Mouse (Mus musculus): ENCODE results near the gene Xpot. TPM values are rescaled to one million over a fixed set of nuclear protein-coding genes. Genes with fewer than 3 reads are reported as not detected.

The Xpot gene
- 52.5 and 61.0 TPM in 2 replicates for polyA plus RNA-seq (2014; fragmentation: Nextera tagmentation; extraction: Ambion mirVana)

DNA sequence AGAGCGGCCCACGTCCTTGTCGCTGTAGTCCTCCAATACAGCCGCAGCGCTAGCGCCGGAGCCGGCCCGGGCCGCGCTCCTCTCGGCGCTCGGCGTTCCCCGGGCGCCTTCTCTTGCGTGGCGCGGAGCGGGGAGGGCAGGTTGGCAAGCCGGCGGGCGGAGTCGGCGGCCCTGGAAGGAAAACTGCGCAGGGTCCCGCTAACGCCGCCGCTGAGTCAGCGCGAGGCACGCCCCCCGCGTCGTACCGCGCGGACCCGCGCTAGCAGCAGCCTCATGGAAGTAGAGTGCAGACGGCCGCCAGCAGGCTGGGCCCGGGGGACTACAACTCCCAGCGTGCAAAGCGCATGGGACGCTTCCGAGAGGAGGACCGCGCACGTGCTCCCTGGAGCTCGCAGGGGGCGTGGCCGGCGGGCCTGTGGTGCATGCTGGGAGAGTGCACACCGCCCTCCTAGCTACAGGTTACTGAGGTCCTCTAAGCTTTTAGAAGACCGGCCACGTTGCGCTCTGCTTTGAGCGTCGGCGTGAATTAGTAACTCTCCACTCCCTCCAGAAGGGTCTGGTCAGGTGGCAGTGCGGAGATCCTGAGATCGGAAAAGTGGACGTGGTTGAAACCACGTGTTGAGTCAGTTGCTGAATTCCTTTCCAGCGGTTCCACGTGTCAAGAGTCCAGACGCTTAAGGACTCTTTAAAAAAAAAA is at the start of gene Xpot:
TSS of gene Xpot (minus strand) at position 147 of the 697 bp plus-strand sequence.
- WGBS = under 1% methylated on average over 69 of the region's 70 CpGs
- Histone ChIP-seq H3K27ac (ENCODE audit: low read depth, low read length) (peak within 1 kb of the TSS; percentile 72), H3K36me3 (ENCODE audit: control insufficient read depth, insufficient read depth, low read length) (no peaks in the 10 kb centered on the region), H3K4me2 (ENCODE audit: low read depth) (peak within 1 kb of the TSS; percentile 56), H3K9me3 (ENCODE audit: control insufficient read depth, low read length) (no peaks in the 10 kb centered on the region), H3K4me1 (ENCODE audit: control insufficient read depth, insufficient read depth, low read length) (no peaks in the 10 kb centered on the region), H3K4me3 (ENCODE audit: low read depth, low read length) (peak within 1 kb of the TSS; percentile 57), H3K9ac (ENCODE audit: low read length) (peak within 1 kb of the TSS; percentile 83), H3K27me3 (ENCODE audit: control insufficient read depth, insufficient read depth, low read length) (no peaks in the 10 kb centered on the region)
- peak; percentile 99 for DNase-seq (ENCODE audit: low spot score)
- ATAC-seq (ENCODE audit: insufficient read depth, low FRiP score, low TSS enrichment) = peak; percentile 100

DNA sequence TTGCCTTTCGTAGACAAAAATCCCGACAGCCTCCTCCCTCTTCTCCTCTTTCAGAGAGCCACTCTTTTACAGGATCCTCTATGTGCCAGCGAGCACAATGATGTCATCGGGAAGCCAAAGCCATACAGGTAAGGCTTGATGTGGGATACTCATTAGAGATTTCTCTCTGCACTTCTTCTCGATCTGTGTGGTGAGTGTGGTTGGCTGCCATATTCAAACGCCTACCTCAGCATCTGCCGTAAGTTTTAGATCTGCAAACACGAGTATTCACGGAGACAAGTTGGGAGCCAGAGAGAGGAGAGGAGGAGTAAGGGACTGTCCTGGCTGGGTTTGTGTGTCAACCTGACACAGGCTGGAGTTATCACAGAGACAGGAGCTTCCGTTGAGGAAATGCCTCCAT is 43.0 kb upstream of the Xpot start:
- no peak for ATAC-seq (ENCODE audit: insufficient read depth, low FRiP score, low TSS enrichment)
- H3K36me3 ChIP-seq (ENCODE audit: control insufficient read depth, insufficient read depth, low read length) = no peaks in the 10 kb centered on the region
- no peak overlapping the region for H3K4me2 ChIP-seq (ENCODE audit: low read depth)
- no peak overlapping the region for H3K9ac ChIP-seq (ENCODE audit: low read length)
- no peak overlapping the region for H3K27ac ChIP-seq (ENCODE audit: low read depth, low read length)
- no peak for DNase-seq (ENCODE audit: low spot score)
- H3K27me3 ChIP-seq (ENCODE audit: control insufficient read depth, insufficient read depth, low read length) = no peaks in the 10 kb centered on the region
- H3K9me3 ChIP-seq (ENCODE audit: control insufficient read depth, low read length) = no peaks in the 10 kb centered on the region
- 92% methylated on average over 10 of the region's 10 CpGs for WGBS
- H3K4me3 ChIP-seq (ENCODE audit: low read depth, low read length) = no peak overlapping the region
- H3K4me1 ChIP-seq (ENCODE audit: control insufficient read depth, insufficient read depth, low read length) = no peaks in the 10 kb centered on the region

- Histone ChIP-seq H3K9me3 (ENCODE audit: control insufficient read depth, low read length) (no peaks in the 10 kb centered on the region), H3K4me2 (ENCODE audit: low read depth) (no peak overlapping the region), H3K4me1 (ENCODE audit: control insufficient read depth, insufficient read depth, low read length) (no peaks in the 10 kb centered on the region), H3K27ac (ENCODE audit: low read depth, low read length) (no peak overlapping the region), H3K4me3 (ENCODE audit: low read depth, low read length) (no peak overlapping the region), H3K36me3 (ENCODE audit: control insufficient read depth, insufficient read depth, low read length) (no peaks in the 10 kb centered on the region), H3K9ac (ENCODE audit: low read length) (no peak overlapping the region), H3K27me3 (ENCODE audit: control insufficient read depth, insufficient read depth, low read length) (no peaks in the 10 kb centered on the region)
- no peak for ATAC-seq (ENCODE audit: insufficient read depth, low FRiP score, low TSS enrichment)
- no peak for DNase-seq (ENCODE audit: low spot score)
- WGBS = 79% methylated on average over 8 of the region's 8 CpGs
Measured at GRCm38 (mm10) chr10:121665631-121666145, 39.6 kb upstream of the Xpot start.

DNA sequence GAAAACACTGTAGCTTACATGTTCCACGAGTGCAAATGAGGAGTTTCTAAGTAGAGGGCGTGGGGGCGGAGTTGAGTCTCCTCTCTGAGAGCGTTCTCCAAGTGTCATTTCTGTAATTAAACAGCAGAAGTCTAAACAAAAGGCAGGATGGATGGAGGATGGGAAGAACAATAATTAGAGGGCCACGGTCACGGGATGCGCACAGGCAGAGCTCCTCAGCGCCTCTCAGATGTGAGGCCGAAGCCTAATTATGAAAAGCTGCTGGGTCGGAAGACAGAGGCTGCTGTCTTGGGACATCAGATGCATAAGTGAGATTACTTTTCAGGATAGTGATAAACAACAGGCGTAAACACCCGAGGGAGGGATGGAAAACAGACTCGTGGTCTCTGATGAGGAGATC is 37.5 kb upstream of the Xpot start:
- Histone ChIP-seq H3K4me2 (ENCODE audit: low read depth) (no peak overlapping the region), H3K4me3 (ENCODE audit: low read depth, low read length) (no peak overlapping the region), H3K27ac (ENCODE audit: low read depth, low read length) (no peak overlapping the region), H3K4me1 (ENCODE audit: control insufficient read depth, insufficient read depth, low read length) (no peaks in the 10 kb centered on the region), H3K27me3 (ENCODE audit: control insufficient read depth, insufficient read depth, low read length) (no peaks in the 10 kb centered on the region), H3K36me3 (ENCODE audit: control insufficient read depth, insufficient read depth, low read length) (no peaks in the 10 kb centered on the region), H3K9me3 (ENCODE audit: control insufficient read depth, low read length) (no peaks in the 10 kb centered on the region), H3K9ac (ENCODE audit: low read length) (no peak overlapping the region)
- WGBS = 66% methylated on average over 13 of the region's 13 CpGs
- ATAC-seq (ENCODE audit: insufficient read depth, low FRiP score, low TSS enrichment) (no peak), DNase-seq (ENCODE audit: low spot score) (no peak)

DNA sequence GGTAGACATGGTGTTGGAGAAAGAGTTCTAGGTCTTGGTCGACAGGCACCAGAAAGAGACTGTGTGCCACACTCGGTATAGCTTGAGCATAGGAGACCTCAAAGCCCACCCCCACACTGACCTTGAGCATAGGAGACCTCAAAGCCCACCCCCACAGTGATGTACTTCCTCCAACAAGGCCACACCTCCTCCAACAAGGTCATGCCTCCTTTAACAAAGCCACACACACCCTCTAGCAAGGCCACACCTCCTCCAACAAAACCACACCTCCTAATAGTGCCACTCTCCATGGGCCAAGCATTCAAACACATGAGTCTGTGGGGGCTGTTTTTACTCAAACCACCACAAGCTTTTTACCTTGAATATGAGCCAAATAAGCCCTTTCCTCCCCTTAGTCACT is 36.6 kb upstream of the Xpot start:
- DNase-seq (ENCODE audit: low spot score) (no peak), ATAC-seq (ENCODE audit: insufficient read depth, low FRiP score, low TSS enrichment) (no peak)
- H3K4me2 ChIP-seq (ENCODE audit: low read depth) = no peak overlapping the region
- H3K36me3 ChIP-seq (ENCODE audit: control insufficient read depth, insufficient read depth, low read length) = no peaks in the 10 kb centered on the region
- H3K27ac ChIP-seq (ENCODE audit: low read depth, low read length) = no peak overlapping the region
- H3K4me1 ChIP-seq (ENCODE audit: control insufficient read depth, insufficient read depth, low read length) = no peaks in the 10 kb centered on the region
- H3K4me3 ChIP-seq (ENCODE audit: low read depth, low read length) = no peak overlapping the region
- no peaks in the 10 kb centered on the region for H3K9me3 ChIP-seq (ENCODE audit: control insufficient read depth, low read length)
- H3K9ac ChIP-seq (ENCODE audit: low read length) = no peak overlapping the region
- no peaks in the 10 kb centered on the region for H3K27me3 ChIP-seq (ENCODE audit: control insufficient read depth, insufficient read depth, low read length)
- WGBS = 95% methylated on average over 2 of the region's 2 CpGs

DNA sequence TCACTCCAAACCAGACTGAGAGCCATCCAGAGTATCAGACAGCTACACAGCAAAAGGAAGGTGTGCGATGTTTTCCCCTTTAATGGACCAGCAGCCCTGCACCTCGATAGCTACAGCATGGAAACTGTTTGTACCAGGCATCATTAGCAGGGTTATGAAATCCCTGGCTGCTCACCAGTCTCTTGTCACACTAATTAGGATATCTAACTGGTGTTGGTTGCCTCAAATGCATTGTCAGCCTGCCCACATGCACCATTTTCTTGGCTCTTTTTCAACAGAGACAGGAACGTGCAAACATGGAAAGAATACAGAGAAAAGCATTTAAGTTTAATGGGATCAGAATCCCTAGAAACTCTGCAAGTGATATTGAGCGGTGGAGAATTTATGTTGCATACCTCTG is 29.8 kb upstream of the Xpot start:
- Histone ChIP-seq H3K27me3 (ENCODE audit: control insufficient read depth, insufficient read depth, low read length) (no peaks in the 10 kb centered on the region), H3K36me3 (ENCODE audit: control insufficient read depth, insufficient read depth, low read length) (no peaks in the 10 kb centered on the region), H3K4me3 (ENCODE audit: low read depth, low read length) (no peak overlapping the region), H3K9ac (ENCODE audit: low read length) (no peak overlapping the region), H3K4me1 (ENCODE audit: control insufficient read depth, insufficient read depth, low read length) (no peaks in the 10 kb centered on the region), H3K9me3 (ENCODE audit: control insufficient read depth, low read length) (no peaks in the 10 kb centered on the region), H3K27ac (ENCODE audit: low read depth, low read length) (no peak overlapping the region), H3K4me2 (ENCODE audit: low read depth) (no peak overlapping the region)
- no peak for DNase-seq (ENCODE audit: low spot score)
- ATAC-seq (ENCODE audit: insufficient read depth, low FRiP score, low TSS enrichment) = no peak
- WGBS = 92% methylated on average over 4 of the region's 4 CpGs

DNA sequence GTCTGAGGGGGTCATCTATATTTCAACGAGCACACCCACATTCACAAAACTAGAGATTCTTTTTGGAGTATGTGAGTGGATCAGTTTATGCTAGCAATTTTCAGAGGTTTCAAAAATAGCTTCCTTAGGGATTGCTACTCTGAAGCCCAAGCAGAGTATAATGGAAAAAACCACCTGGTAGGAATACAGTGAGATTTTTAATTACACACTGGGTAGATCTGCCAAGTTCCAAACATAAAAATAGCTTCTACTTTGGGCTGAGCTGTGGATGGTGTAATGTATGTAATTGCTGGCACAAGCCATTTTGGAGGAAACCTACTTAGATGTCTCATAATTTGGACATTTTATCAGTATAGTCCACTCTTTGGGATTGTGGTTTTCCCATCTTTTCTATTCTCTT is 26.9 kb upstream of the Xpot start:
- 98% methylated on average over 1 of the region's 1 CpGs for WGBS
- H3K36me3 ChIP-seq (ENCODE audit: control insufficient read depth, insufficient read depth, low read length) = no peaks in the 10 kb centered on the region
- H3K27me3 ChIP-seq (ENCODE audit: control insufficient read depth, insufficient read depth, low read length) = no peaks in the 10 kb centered on the region
- H3K27ac ChIP-seq (ENCODE audit: low read depth, low read length) = no peak overlapping the region
- no peaks in the 10 kb centered on the region for H3K4me1 ChIP-seq (ENCODE audit: control insufficient read depth, insufficient read depth, low read length)
- H3K4me2 ChIP-seq (ENCODE audit: low read depth) = no peak overlapping the region
- H3K9ac ChIP-seq (ENCODE audit: low read length) = no peak overlapping the region
- no peak for DNase-seq (ENCODE audit: low spot score)
- H3K4me3 ChIP-seq (ENCODE audit: low read depth, low read length) = no peak overlapping the region
- ATAC-seq (ENCODE audit: insufficient read depth, low FRiP score, low TSS enrichment) = no peak
- no peaks in the 10 kb centered on the region for H3K9me3 ChIP-seq (ENCODE audit: control insufficient read depth, low read length)

GRCm38 (mm10) chr10:121646294-121646693 is 20.2 kb upstream of the Xpot start:
- no peak for ATAC-seq (ENCODE audit: insufficient read depth, low FRiP score, low TSS enrichment)
- peaks cover 7% of the 10 kb centered on the region; the same call in 1 of the 2 replicates for H3K4me1 ChIP-seq (ENCODE audit: control insufficient read depth, insufficient read depth, low read length)
- H3K4me3 ChIP-seq (ENCODE audit: low read depth, low read length) = no peak overlapping the region
- no peak overlapping the region for H3K4me2 ChIP-seq (ENCODE audit: low read depth)
- H3K9me3 ChIP-seq (ENCODE audit: control insufficient read depth, low read length) = no peaks in the 10 kb centered on the region
- DNase-seq (ENCODE audit: low spot score) = no peak
- H3K27me3 ChIP-seq (ENCODE audit: control insufficient read depth, insufficient read depth, low read length) = peaks cover 17% of the 10 kb centered on the region
- 78% methylated on average over 6 of the region's 6 CpGs for WGBS
- H3K27ac ChIP-seq (ENCODE audit: low read depth, low read length) = no peak overlapping the region
- no peaks in the 10 kb centered on the region for H3K36me3 ChIP-seq (ENCODE audit: control insufficient read depth, insufficient read depth, low read length)
- H3K9ac ChIP-seq (ENCODE audit: low read length) = no peak overlapping the region
